Mouse (Mus musculus) ES-E14 (cell line): ENCODE results near the gene Cygb.

ENCODE experiments used
- CHD2 ChIP-seq: IDR thresholded peaks from 2 replicates; pipeline ENCODE4 v1.6.1; 2014; ENCODE audit warnings: mild to moderate bottlenecking, low read depth, low read length, inconsistent platforms
- ZC3H11A ChIP-seq: IDR thresholded peaks from 2 replicates; pipeline ENCODE4 v1.6.1; 2012; ENCODE audit warnings: low read depth, mild to moderate bottlenecking, inconsistent platforms, low read length, borderline replicate concordance

DNA sequence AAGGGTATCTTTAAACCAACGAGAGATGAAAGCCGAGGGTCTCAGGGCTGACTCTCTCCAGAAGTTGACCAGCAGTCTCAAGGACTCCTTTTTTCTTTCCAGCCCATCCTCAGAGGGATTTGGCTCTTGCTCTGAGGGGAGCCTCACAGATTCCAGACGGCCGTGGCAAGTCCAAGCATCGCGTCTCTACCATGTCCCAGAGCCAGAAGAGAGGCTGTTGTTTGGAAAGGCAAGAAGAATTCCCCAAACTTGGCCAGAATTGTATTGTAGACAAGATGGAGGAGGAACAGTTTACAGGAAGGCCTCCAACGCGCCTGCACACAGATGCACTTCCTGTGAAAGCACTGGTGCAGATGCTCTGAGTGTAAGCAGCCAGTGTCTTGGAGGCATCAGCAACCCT is 13.8 kb upstream of the Cygb start:
- TF ChIP-seq ZC3H11A (no peak), CHD2 (no peak)
